Mouse (Mus musculus) fibroblast of lung, adult 2 months (primary cell): ENCODE measurements around the gene Srgap1.

Experiments
- DNase-seq: peaks from one replicate; pipeline ENCODE4 v3.0.0-alpha.2; 2011; ENCODE audit warnings: low read depth

Gene Srgap1

GRCm38 (mm10) chr10:122017063-122017462 is 30.1 kb downstream of the Srgap1 start:
- no peak for DNase-seq

- no peak for DNase-seq
Observed at GRCm38 (mm10) chr10:122016631-122017030, 30.5 kb downstream of the Srgap1 start.

- no peak for DNase-seq
Observed at GRCm38 (mm10) chr10:122012321-122012720, 34.8 kb downstream of the Srgap1 start.

GRCm38 (mm10) chr10:122008731-122009391 is 38.3 kb downstream of the Srgap1 start:
- no peak for DNase-seq

GRCm38 (mm10) chr10:122008370-122008730 is 38.8 kb downstream of the Srgap1 start:
- no peak for DNase-seq

GRCm38 (mm10) chr10:122006606-122007005 is 40.5 kb downstream of the Srgap1 start:
- DNase-seq, result no peak

GRCm38 (mm10) chr10:122006151-122006550 is 41.0 kb downstream of the Srgap1 start:
- no peak for DNase-seq

GRCm38 (mm10) chr10:122005560-122005959 is 41.6 kb downstream of the Srgap1 start:
- DNase-seq, result no peak

- no peak for DNase-seq
Observed at GRCm38 (mm10) chr10:122002930-122003329, 44.2 kb downstream of the Srgap1 start.

- no peak for DNase-seq
Observed at GRCm38 (mm10) chr10:121998806-121999205, 48.3 kb downstream of the Srgap1 start.

GRCm38 (mm10) chr10:121996500-121996899 is 50.6 kb downstream of the Srgap1 start:
- no peak for DNase-seq

GRCm38 (mm10) chr10:121995448-121995847 is 51.7 kb downstream of the Srgap1 start:
- DNase-seq, result no peak

GRCm38 (mm10) chr10:121994660-121995059 is 52.5 kb downstream of the Srgap1 start:
- no peak for DNase-seq

GRCm38 (mm10) chr10:121992609-121993008 is 54.5 kb downstream of the Srgap1 start:
- DNase-seq, result no peak

- DNase-seq, result no peak
Observed at GRCm38 (mm10) chr10:121986997-121987396, 60.1 kb downstream of the Srgap1 start.

GRCm38 (mm10) chr10:121984887-121985286 is 62.2 kb downstream of the Srgap1 start:
- no peak for DNase-seq

- DNase-seq, result no peak
Observed at GRCm38 (mm10) chr10:121983993-121984610, 63.0 kb downstream of the Srgap1 start.

GRCm38 (mm10) chr10:121975330-121975729 is 71.8 kb downstream of the Srgap1 start:
- no peak for DNase-seq

- DNase-seq, result no peak
Observed at GRCm38 (mm10) chr10:121974591-121974990, 72.5 kb downstream of the Srgap1 start.

GRCm38 (mm10) chr10:121973281-121973680 is 73.8 kb downstream of the Srgap1 start:
- no peak for DNase-seq

GRCm38 (mm10) chr10:121972249-121972892 is 74.7 kb downstream of the Srgap1 start:
- DNase-seq, result no peak

- DNase-seq, result no peak
Observed at GRCm38 (mm10) chr10:121971658-121972057, 75.5 kb downstream of the Srgap1 start.

- DNase-seq, result no peak
Observed at GRCm38 (mm10) chr10:121970912-121971311, 76.2 kb downstream of the Srgap1 start.
